Mouse (Mus musculus) hindbrain, embryonic 13.5 days (tissue): ENCODE results near the gene Mtif2. TPM values are rescaled to one million over a fixed set of nuclear protein-coding genes. Genes with fewer than 3 reads are reported as not detected.

Experiments used
- ATAC-seq: fragments of 200-750 bp; cut with Nextera tagmentation; 2 replicates; pipeline ENCODE4 v1.8.0; 2017; ENCODE audit warnings: moderate TSS enrichment; ENCODE audit not compliant: low FRiP score
- H3K27ac ChIP-seq: fragments of 300-500 bp; sonication (generic); 2 replicates; pipeline ENCODE4 v1.5.1; 2015; ENCODE audit warnings: inconsistent platforms, mild to moderate bottlenecking, moderate library complexity
- H3K27me3 ChIP-seq: fragments of 300-500 bp; sonication (generic); 2 replicates; pipeline ENCODE4 v1.6.1; 2015; ENCODE audit warnings: mild to moderate bottlenecking, inconsistent platforms
- H3K36me3 ChIP-seq: fragments of 300-500 bp; sonication (generic); 2 replicates; pipeline ENCODE4 v1.6.1; 2015; ENCODE audit warnings: mild to moderate bottlenecking, inconsistent platforms
- H3K4me1 ChIP-seq: fragments of 300-500 bp; sonication (generic); replicated peaks from 2 replicates; pipeline ENCODE4 v1.6.1; 2015; ENCODE audit warnings: inconsistent platforms
- H3K4me2 ChIP-seq: fragments of 300-500 bp; sonication (generic); 2 replicates; pipeline ENCODE4 v1.6.1; 2015; ENCODE audit warnings: inconsistent platforms, mild to moderate bottlenecking, moderate library complexity
- H3K4me3 ChIP-seq: fragments of 300-500 bp; sonication (generic); 2 replicates; pipeline ENCODE4 v1.5.1; 2015; ENCODE audit warnings: mild to moderate bottlenecking, inconsistent platforms
- H3K9ac ChIP-seq: fragments of 300-500 bp; sonication (generic); 2 replicates; pipeline ENCODE4 v1.6.1; 2015; ENCODE audit warnings: mild to moderate bottlenecking, inconsistent platforms
- H3K9me3 ChIP-seq: fragments of 300-500 bp; sonication (generic); 2 replicates; pipeline ENCODE4 v1.6.1; 2016; ENCODE audit warnings: inconsistent platforms
- WGBS: fragments of 180-500 bp; shearing (Covaris S2); methylation state at CpG from one replicate; pipeline ENCODE4 v1.1.7; 2015; 5-methylcytosine and 5-hydroxymethylcytosine counted together
- polyA plus RNA-seq: library from polyadenylated mRNA; unstranded; fragments of >200 nt; fragmentation: Nextera tagmentation; extraction: Ambion mirVana; gene quantifications from 2 replicates; pipeline ENCODE4 v1.2.1, GENCODE M21; 2015

Gene Mtif2
- polyA plus RNA-seq, 1 experiment from 2014 or later, result 59.4 TPM

DNA sequence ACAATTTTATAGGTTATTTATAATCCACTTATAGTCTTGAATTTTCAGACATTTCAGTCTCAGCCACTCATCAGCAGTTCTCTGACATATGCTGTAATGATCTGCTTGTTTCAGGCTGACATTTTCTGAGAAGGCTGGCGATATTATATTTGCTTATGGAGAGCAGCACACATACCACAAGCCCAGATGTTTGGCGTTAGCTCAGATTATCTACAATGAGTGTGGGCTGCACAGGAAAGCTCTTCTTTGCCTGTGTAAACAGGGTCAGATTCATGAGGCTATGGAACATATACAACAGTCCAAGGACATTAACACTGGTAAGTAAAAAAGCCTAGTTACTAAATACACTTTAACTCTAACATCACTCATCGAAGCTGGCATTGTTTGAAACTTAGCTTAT is 45.3 kb downstream of the Mtif2 start:
- no peak overlapping the region for H3K4me2 ChIP-seq

DNA sequence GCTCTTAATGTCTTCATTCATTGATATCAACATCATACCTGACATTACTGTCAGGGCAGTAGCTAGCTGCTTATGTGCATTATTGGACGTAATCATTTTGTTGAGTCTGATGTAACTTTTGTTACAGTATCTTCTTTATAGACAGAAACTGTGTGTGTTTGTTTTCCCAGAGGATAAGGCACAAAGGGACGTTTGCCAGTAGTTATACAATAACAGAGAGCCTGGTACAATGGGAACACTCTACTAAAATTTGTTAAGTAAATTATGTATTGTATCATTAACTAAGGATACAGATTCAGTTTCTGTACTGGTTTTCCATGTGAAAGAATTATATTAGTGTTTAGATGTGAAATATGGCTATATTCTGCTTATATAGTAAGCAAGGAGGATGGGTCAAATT is 46.4 kb downstream of the Mtif2 start:
- no peaks in the 10 kb centered on the region for H3K4me1 ChIP-seq
- WGBS, result 80% methylated on average over 2 of the region's 2 CpGs
- no peaks in the 10 kb centered on the region for H3K36me3 ChIP-seq
- H3K4me3 ChIP-seq, result no peak overlapping the region
- H3K27ac ChIP-seq, result no peak overlapping the region
- no peak overlapping the region for H3K9ac ChIP-seq
- no peak overlapping the region for H3K4me2 ChIP-seq
- ATAC-seq, result no peak
- no peaks in the 10 kb centered on the region for H3K9me3 ChIP-seq
- no peaks in the 10 kb centered on the region for H3K27me3 ChIP-seq

More for the DNA sequence above, 45.3 kb downstream of the Mtif2 start:
- no peaks in the 10 kb centered on the region for H3K9me3 ChIP-seq
- H3K27me3 ChIP-seq, result no peaks in the 10 kb centered on the region
- no peak for ATAC-seq
- H3K4me1 ChIP-seq, result no peaks in the 10 kb centered on the region
- no peak overlapping the region for H3K27ac ChIP-seq
- no peak overlapping the region for H3K4me3 ChIP-seq
- no peaks in the 10 kb centered on the region for H3K36me3 ChIP-seq
- 82% methylated on average over 3 of the region's 3 CpGs for WGBS
- H3K9ac ChIP-seq, result no peak overlapping the region

DNA sequence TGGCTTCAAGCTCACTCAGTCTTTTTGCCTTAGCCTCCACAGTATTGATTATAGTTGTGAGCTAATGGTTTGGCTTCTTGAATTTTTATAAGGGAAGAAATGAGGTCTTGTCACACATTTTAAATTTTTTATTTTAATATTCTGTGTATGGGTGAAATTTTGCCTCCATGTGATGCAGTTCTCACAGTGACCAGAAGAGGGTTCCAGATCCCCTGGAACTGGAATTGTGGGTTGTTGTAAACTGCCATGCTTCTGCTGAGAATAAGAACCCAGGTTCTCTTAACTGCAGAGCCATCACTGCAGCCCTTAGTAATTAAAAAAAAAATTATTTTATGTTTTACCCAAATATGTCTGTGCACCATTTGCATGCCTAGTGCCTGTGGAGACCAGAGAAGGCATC is 53.4 kb downstream of the Mtif2 start:
- Histone ChIP-seq H3K27me3 (no peaks in the 10 kb centered on the region), H3K9ac (no peak overlapping the region), H3K9me3 (no peaks in the 10 kb centered on the region; the same call in 1 of the 2 replicates), H3K4me1 (no peaks in the 10 kb centered on the region), H3K27ac (no peak overlapping the region), H3K4me2 (no peak overlapping the region), H3K4me3 (no peak overlapping the region), H3K36me3 (no peaks in the 10 kb centered on the region)
- ATAC-seq, result no peak

Other genes starting within 250 kb of the Mtif2 start
- 72.7 and 77.0 TPM in 2 replicates for gene Ccdc88a, start 152.8 kb upstream of the Mtif2 start, polyA plus RNA-seq
- 13.7 and 15.8 TPM in 2 replicates for gene Prorsd1, start 11.4 kb upstream of the Mtif2 start, polyA plus RNA-seq
- 0.09 TPM in 1 of 2 replicates, not detected in the other for gene Clhc1, start 21.5 kb downstream of the Mtif2 start, polyA plus RNA-seq
- gene Rps27a, start 21.7 kb downstream of the Mtif2 start, polyA plus RNA-seq, result 682 and 707 TPM in 2 replicates
- gene Rtn4, start 166.5 kb downstream of the Mtif2 start, polyA plus RNA-seq, result 111 and 113 TPM in 2 replicates